Mouse (Mus musculus): ENCODE measurements around the gene Aacs. TPM values are rescaled to one million over a fixed set of nuclear protein-coding genes. Genes with fewer than 3 reads are reported as not detected.
A peak's percentile ranks its signal among the peaks of the same experiment; 100 is the strongest.

Aacs gene
- polyA plus RNA-seq, 1 experiment, result 37.6 TPM

- Histone ChIP-seq H3K4me1 (ENCODE audit: control insufficient read depth, insufficient read depth, insufficient read length, low read length) (no peaks in the 10 kb centered on the region), H3K36me3 (ENCODE audit: control insufficient read depth, insufficient read depth, low read length) (peaks cover 53% of the 10 kb centered on the region), H3K27ac (ENCODE audit: insufficient read depth, low read depth, low read length) (no peak overlapping the region), H3K4me3 (ENCODE audit: low read depth, low read length) (no peak overlapping the region), H3K27me3 (ENCODE audit: control insufficient read depth, insufficient read depth, low read length) (no peaks in the 10 kb centered on the region)
- TF ChIP-seq POLR2A (IDR thresholded peaks at IDR 0.05; ENCODE audit: low read depth, low read length) (no peak), CTCF (IDR thresholded peaks at IDR 0.05; ENCODE audit: extremely low read depth, insufficient read length, insufficient replicate concordance, low read depth, low read length) (no peak)
- 96% methylated on average over 10 of the region's 10 CpGs for WGBS
These were observed 15.5 kb downstream of the Aacs start for GRCm38 (mm10) chr5:125491107-125491506.

DNA sequence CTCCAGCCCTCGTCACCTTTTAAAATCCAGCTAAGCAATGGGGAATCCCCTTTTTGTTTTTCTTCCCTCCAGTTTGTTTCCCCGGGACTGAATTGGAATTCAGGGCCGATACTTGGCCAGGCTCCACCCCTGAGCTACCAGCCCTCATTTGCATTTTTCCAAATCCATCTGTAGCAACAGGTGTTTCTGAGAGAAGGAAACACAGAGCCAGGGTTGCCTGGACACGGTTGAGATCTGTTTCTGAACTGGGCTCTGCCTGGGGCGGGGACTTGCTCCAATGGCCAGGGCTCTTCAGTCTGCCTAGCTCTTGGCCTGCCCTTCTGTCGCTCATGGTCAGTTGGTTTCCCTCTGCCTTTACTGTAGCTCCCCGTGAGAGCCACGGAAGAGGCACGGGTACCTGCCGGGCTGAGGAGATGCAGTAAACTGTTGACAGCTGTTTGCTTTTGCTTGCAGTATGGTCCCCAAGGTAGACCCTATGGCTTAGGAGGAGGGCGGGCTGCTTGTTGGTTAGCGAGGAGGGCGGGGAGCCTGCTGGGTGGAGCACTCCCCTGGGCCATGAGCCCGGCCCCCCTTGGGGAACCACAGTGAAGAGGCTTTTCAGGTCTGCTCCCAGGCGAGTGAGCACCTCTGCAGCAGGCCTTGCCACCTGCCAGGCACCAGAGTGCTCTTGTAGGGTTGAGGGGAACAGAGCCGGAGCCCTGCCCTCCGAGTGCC lies 16.9 kb downstream of the Aacs start:
- Histone ChIP-seq H3K27me3 (ENCODE audit: control insufficient read depth, insufficient read depth, low read length) (no peaks in the 10 kb centered on the region), H3K4me1 (ENCODE audit: control insufficient read depth, insufficient read depth, insufficient read length, low read length) (no peaks in the 10 kb centered on the region), H3K36me3 (ENCODE audit: control insufficient read depth, insufficient read depth, low read length) (peaks cover 51% of the 10 kb centered on the region), H3K4me3 (ENCODE audit: low read depth, low read length) (no peak overlapping the region), H3K27ac (ENCODE audit: insufficient read depth, low read depth, low read length) (no peak overlapping the region)
- 82% methylated on average over 17 of the region's 17 CpGs for WGBS
- TF ChIP-seq CTCF (IDR thresholded peaks at IDR 0.05; ENCODE audit: extremely low read depth, insufficient read length, insufficient replicate concordance, low read depth, low read length) (no peak), POLR2A (IDR thresholded peaks at IDR 0.05; ENCODE audit: low read depth, low read length) (no peak)

- Histone ChIP-seq H3K4me1 (ENCODE audit: control insufficient read depth, insufficient read depth, insufficient read length, low read length) (no peaks in the 10 kb centered on the region), H3K27me3 (ENCODE audit: control insufficient read depth, insufficient read depth, low read length) (no peaks in the 10 kb centered on the region), H3K36me3 (ENCODE audit: control insufficient read depth, insufficient read depth, low read length) (peaks cover 52% of the 10 kb centered on the region), H3K27ac (ENCODE audit: insufficient read depth, low read depth, low read length) (no peak overlapping the region), H3K4me3 (ENCODE audit: low read depth, low read length) (no peak overlapping the region)
- 90% methylated on average over 5 of the region's 5 CpGs for WGBS
- TF ChIP-seq CTCF (IDR thresholded peaks at IDR 0.05; ENCODE audit: extremely low read depth, insufficient read length, insufficient replicate concordance, low read depth, low read length), result no peak
- no peak for TF ChIP-seq POLR2A (IDR thresholded peaks at IDR 0.05; ENCODE audit: low read depth, low read length)
These were observed 17.4 kb downstream of the Aacs start for GRCm38 (mm10) chr5:125493093-125493423.

- no peaks in the 10 kb centered on the region for H3K27me3 ChIP-seq (ENCODE audit: control insufficient read depth, insufficient read depth, low read length)
- TF ChIP-seq POLR2A (IDR thresholded peaks at IDR 0.05; ENCODE audit: low read depth, low read length), result no peak
- no peak for TF ChIP-seq CTCF (IDR thresholded peaks at IDR 0.05; ENCODE audit: extremely low read depth, insufficient read length, insufficient replicate concordance, low read depth, low read length)
- no peaks in the 10 kb centered on the region for H3K4me1 ChIP-seq (ENCODE audit: control insufficient read depth, insufficient read depth, insufficient read length, low read length)
- WGBS, result 75% methylated on average over 10 of the region's 10 CpGs
- peaks cover 58% of the 10 kb centered on the region for H3K36me3 ChIP-seq (ENCODE audit: control insufficient read depth, insufficient read depth, low read length)
- H3K27ac ChIP-seq (ENCODE audit: insufficient read depth, low read depth, low read length), result no peak overlapping the region
- no peak overlapping the region for H3K4me3 ChIP-seq (ENCODE audit: low read depth, low read length)
These were observed 20.0 kb downstream of the Aacs start for GRCm38 (mm10) chr5:125495655-125496054.

DNA sequence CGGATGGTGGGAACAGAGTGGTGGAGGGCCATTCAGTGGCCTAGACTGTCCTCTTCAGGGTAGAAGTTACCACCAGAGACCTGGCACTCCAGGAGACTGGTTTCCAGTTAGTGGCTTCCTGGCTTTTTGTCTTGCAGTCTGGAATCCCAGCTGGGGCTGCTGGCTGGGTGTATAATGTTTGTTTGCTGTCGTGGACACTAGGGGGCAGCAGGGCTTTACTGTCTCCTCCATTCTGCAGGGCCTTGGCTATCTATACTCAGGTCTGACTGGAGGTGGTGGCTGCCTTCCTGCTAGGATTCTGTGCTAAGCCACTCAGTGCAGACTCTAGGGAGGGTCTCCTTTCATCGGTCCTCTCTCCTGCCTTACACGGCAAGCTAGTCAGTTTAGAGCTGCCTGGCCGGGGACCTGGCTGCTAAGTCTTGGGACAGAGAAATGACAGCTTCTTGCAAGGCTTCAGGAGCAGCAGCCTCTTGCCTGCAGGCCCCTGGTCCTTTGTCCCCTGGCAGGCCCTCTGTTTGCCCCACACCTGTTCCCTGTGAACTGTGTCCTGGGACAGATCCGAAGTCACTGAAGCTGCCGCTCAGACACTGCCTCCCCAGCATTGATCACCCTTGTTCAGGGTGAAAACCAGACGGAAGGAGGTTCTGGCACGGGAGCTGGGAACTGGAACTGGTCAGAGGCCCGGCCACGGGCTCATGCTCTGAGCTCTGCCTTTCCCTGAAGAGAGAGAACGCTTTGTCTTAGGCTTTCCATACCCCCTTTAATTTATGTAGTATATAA lies 22.4 kb downstream of the Aacs start:
- H3K4me1 ChIP-seq (ENCODE audit: control insufficient read depth, insufficient read depth, insufficient read length, low read length), result no peaks in the 10 kb centered on the region
- TF ChIP-seq POLR2A (IDR thresholded peaks at IDR 0.05; ENCODE audit: low read depth, low read length) (no peak), CTCF (IDR thresholded peaks at IDR 0.05; ENCODE audit: extremely low read depth, insufficient read length, insufficient replicate concordance, low read depth, low read length) (peak; percentile 50; the same call in 1 of the 2 replicates)
- peaks cover 52% of the 10 kb centered on the region for H3K36me3 ChIP-seq (ENCODE audit: control insufficient read depth, insufficient read depth, low read length)
- H3K27me3 ChIP-seq (ENCODE audit: control insufficient read depth, insufficient read depth, low read length), result no peaks in the 10 kb centered on the region
- 76% methylated on average over 12 of the region's 12 CpGs for WGBS
- H3K27ac ChIP-seq (ENCODE audit: insufficient read depth, low read depth, low read length), result no peak overlapping the region
- no peak overlapping the region for H3K4me3 ChIP-seq (ENCODE audit: low read depth, low read length)

DNA sequence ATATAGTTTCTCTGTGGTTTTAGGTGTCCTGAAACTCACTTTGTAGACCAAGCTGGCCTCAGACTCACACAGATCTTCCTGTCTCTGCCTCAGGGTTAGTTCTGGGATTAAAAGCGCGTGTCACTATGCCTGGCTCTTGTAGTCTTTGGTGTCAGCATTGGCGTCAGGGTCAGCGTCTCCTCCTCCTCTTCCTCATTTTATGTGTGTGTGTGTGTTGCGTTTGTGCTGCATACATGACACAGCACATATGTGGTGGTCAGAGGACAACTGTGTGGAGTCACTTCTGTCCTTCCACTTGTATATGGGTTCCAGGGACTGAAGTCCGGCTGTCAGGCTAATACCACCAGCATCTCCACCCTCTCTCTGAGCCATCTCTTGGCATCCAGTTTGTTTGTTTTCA lies 25.9 kb downstream of the Aacs start:
- Histone ChIP-seq H3K27me3 (ENCODE audit: control insufficient read depth, insufficient read depth, low read length) (no peaks in the 10 kb centered on the region), H3K4me1 (ENCODE audit: control insufficient read depth, insufficient read depth, insufficient read length, low read length) (no peaks in the 10 kb centered on the region), H3K36me3 (ENCODE audit: control insufficient read depth, insufficient read depth, low read length) (peaks cover 60% of the 10 kb centered on the region), H3K4me3 (ENCODE audit: low read depth, low read length) (no peak overlapping the region), H3K27ac (ENCODE audit: insufficient read depth, low read depth, low read length) (no peak overlapping the region)
- TF ChIP-seq POLR2A (IDR thresholded peaks at IDR 0.05; ENCODE audit: low read depth, low read length) (no peak), CTCF (IDR thresholded peaks at IDR 0.05; ENCODE audit: extremely low read depth, insufficient read length, insufficient replicate concordance, low read depth, low read length) (no peak)
- WGBS, result 87% methylated on average over 6 of the region's 6 CpGs

- Histone ChIP-seq H3K36me3 (ENCODE audit: control insufficient read depth, insufficient read depth, low read length) (peaks cover 63% of the 10 kb centered on the region), H3K27me3 (ENCODE audit: control insufficient read depth, insufficient read depth, low read length) (no peaks in the 10 kb centered on the region), H3K4me3 (ENCODE audit: low read depth, low read length) (no peak overlapping the region), H3K27ac (ENCODE audit: insufficient read depth, low read depth, low read length) (no peak overlapping the region), H3K4me1 (ENCODE audit: control insufficient read depth, insufficient read depth, insufficient read length, low read length) (no peaks in the 10 kb centered on the region)
- TF ChIP-seq CTCF (IDR thresholded peaks at IDR 0.05; ENCODE audit: extremely low read depth, insufficient read length, insufficient replicate concordance, low read depth, low read length) (no peak), POLR2A (IDR thresholded peaks at IDR 0.05; ENCODE audit: low read depth, low read length) (no peak)
- WGBS, result 59% methylated on average over 3 of the region's 3 CpGs
These were observed 26.6 kb downstream of the Aacs start for GRCm38 (mm10) chr5:125502186-125502585.
